Mouse (Mus musculus) neural tube, embryonic 14.5 days (tissue): ENCODE measurements around the gene Dleu7. TPM values are rescaled to one million over a fixed set of nuclear protein-coding genes. Genes with fewer than 3 reads are reported as not detected.

Experiments
- ATAC-seq: fragments of 200-750 bp; cut with Nextera tagmentation; 2 replicates; pipeline ENCODE4 v1.8.0; 2017; ENCODE audit warnings: low read depth, mild to moderate bottlenecking, moderate TSS enrichment, moderate library complexity
- H3K27ac ChIP-seq: fragments of 300-500 bp; sonication (generic); 2 replicates; pipeline ENCODE4 v1.5.1; 2014; ENCODE audit warnings: low read depth, mild to moderate bottlenecking, control low read depth, low read length, moderate library complexity, mixed read lengths
- H3K27me3 ChIP-seq: fragments of 300-500 bp; sonication (generic); 2 replicates; pipeline ENCODE4 v1.6.1; 2014; ENCODE audit warnings: low read length; ENCODE audit not compliant: control insufficient read depth, insufficient read depth
- H3K36me3 ChIP-seq: fragments of 300-500 bp; sonication (generic); 2 replicates; pipeline ENCODE4 v1.6.1; 2014; ENCODE audit warnings: low read length, mixed read lengths; ENCODE audit not compliant: control insufficient read depth, insufficient read depth
- H3K4me1 ChIP-seq: fragments of 300-500 bp; sonication (generic); 2 replicates; pipeline ENCODE4 v1.6.1; 2014; ENCODE audit warnings: low read length; ENCODE audit not compliant: control insufficient read depth, insufficient read depth
- H3K4me2 ChIP-seq: fragments of 300-500 bp; sonication (generic); 2 replicates; pipeline ENCODE4 v1.6.1; 2014; ENCODE audit warnings: mild to moderate bottlenecking, low read depth, low read length, control low read depth
- H3K4me3 ChIP-seq: fragments of 300-500 bp; sonication (generic); 2 replicates; pipeline ENCODE4 v1.5.1; 2014; ENCODE audit warnings: low read depth, low read length, control low read depth, mixed read lengths
- H3K9ac ChIP-seq: fragments of 300-500 bp; sonication (generic); replicated peaks from 2 replicates; pipeline ENCODE4 v1.6.1; 2014; ENCODE audit warnings: low read depth, mild to moderate bottlenecking, control low read depth, low read length, mixed read lengths
- H3K9me3 ChIP-seq: fragments of 300-500 bp; sonication (generic); 2 replicates; pipeline ENCODE4 v1.6.1; 2016; ENCODE audit warnings: low read length; ENCODE audit not compliant: control insufficient read depth
- WGBS: fragments of 180-500 bp; shearing (Covaris S2); extraction: QIAGEN DNeasy Blood & Tissue Kit; methylation state at CpG from one replicate; pipeline ENCODE4 v1.1.7; 2014; 5-methylcytosine and 5-hydroxymethylcytosine counted together
- polyA plus RNA-seq: library from polyadenylated mRNA; unstranded; fragments of >200 nt; fragmentation: Nextera tagmentation; extraction: Ambion mirVana; gene quantifications from 2 replicates; pipeline ENCODE4 v1.2.1, GENCODE M21; 2014

Dleu7 gene
- 16.3 and 19.6 TPM in 2 replicates for polyA plus RNA-seq

- Histone ChIP-seq H3K4me2 (peak within 1 kb of the TSS; percentile 93), H3K27me3 (no peaks in the 10 kb centered on the region), H3K4me3 (peak within 1 kb of the TSS; percentile 40), H3K9me3 (no peaks in the 10 kb centered on the region), H3K36me3 (no peaks in the 10 kb centered on the region), H3K4me1 (no peaks in the 10 kb centered on the region), H3K9ac (peak within 1 kb of the TSS; percentile 61), H3K27ac (peak within 1 kb of the TSS; percentile 25; the same call in 1 of the 2 replicates)
- peak; percentile 94 for ATAC-seq
- under 1% methylated on average over 60 of the region's 60 CpGs for WGBS
These were observed at the start of gene Dleu7, which contains the start of gene Rnaseh2b for GRCm38 (mm10) chr14:62292488-62293339. Gene Dleu7, minus strand, starts transcription at chr14:62293047. Gene Rnaseh2b, plus strand, starts transcription at chr14:62292589.

GRCm38 (mm10) chr14:62341887-62342642, 49.2 kb upstream of the Dleu7 start:
- Histone ChIP-seq H3K27ac (no peak overlapping the region), H3K9me3 (no peaks in the 10 kb centered on the region), H3K4me2 (no peak overlapping the region), H3K4me1 (no peaks in the 10 kb centered on the region), H3K4me3 (no peak overlapping the region), H3K36me3 (no peaks in the 10 kb centered on the region), H3K9ac (no peak overlapping the region), H3K27me3 (no peaks in the 10 kb centered on the region)
- 64% methylated on average over 8 of the region's 8 CpGs for WGBS
- no peak for ATAC-seq

- no peak for ATAC-seq
- Histone ChIP-seq H3K36me3 (no peaks in the 10 kb centered on the region), H3K4me2 (no peak overlapping the region), H3K27me3 (no peaks in the 10 kb centered on the region), H3K4me3 (no peak overlapping the region), H3K27ac (no peak overlapping the region), H3K9ac (no peak overlapping the region), H3K9me3 (no peaks in the 10 kb centered on the region), H3K4me1 (no peaks in the 10 kb centered on the region)
- 91% methylated on average over 1 of the region's 1 CpGs for WGBS
These were observed 46.3 kb upstream of the Dleu7 start for GRCm38 (mm10) chr14:62339196-62339595.

GRCm38 (mm10) chr14:62333909-62334687, 41.3 kb upstream of the Dleu7 start:
- no peaks in the 10 kb centered on the region for H3K36me3 ChIP-seq
- H3K4me2 ChIP-seq = no peak overlapping the region
- H3K9ac ChIP-seq = no peak overlapping the region
- 83% methylated on average over 9 of the region's 9 CpGs for WGBS
- H3K4me3 ChIP-seq = no peak overlapping the region
- H3K27me3 ChIP-seq = no peaks in the 10 kb centered on the region
- H3K4me1 ChIP-seq = peaks cover 15% of the 10 kb centered on the region; the same call in 1 of the 2 replicates
- no peak overlapping the region for H3K27ac ChIP-seq
- no peaks in the 10 kb centered on the region for H3K9me3 ChIP-seq
- no peak for ATAC-seq

- H3K4me3 ChIP-seq = peak overlapping the region; percentile 77
- no peaks in the 10 kb centered on the region for H3K36me3 ChIP-seq
- H3K9ac ChIP-seq = peak overlapping the region; percentile 75
- H3K9me3 ChIP-seq = no peaks in the 10 kb centered on the region
- no peaks in the 10 kb centered on the region for H3K27me3 ChIP-seq
- peak overlapping the region; percentile 80 for H3K4me2 ChIP-seq
- under 1% methylated on average over 61 of the region's 62 CpGs for WGBS
- peaks cover 15% of the 10 kb centered on the region; the same call in 1 of the 2 replicates for H3K4me1 ChIP-seq
- peak; percentile 89 for ATAC-seq
- H3K27ac ChIP-seq = peak overlapping the region; percentile 79
These were observed 39.2 kb upstream of the Dleu7 start for GRCm38 (mm10) chr14:62331866-62332619.

- Histone ChIP-seq H3K9me3 (no peaks in the 10 kb centered on the region), H3K4me2 (peak overlapping the region; percentile 80), H3K36me3 (no peaks in the 10 kb centered on the region), H3K27me3 (no peaks in the 10 kb centered on the region), H3K9ac (no peak overlapping the region), H3K27ac (no peak overlapping the region), H3K4me3 (peak overlapping the region; percentile 77), H3K4me1 (peaks cover 15% of the 10 kb centered on the region; the same call in 1 of the 2 replicates)
- no peak for ATAC-seq
- WGBS = 13% methylated on average over 6 of the region's 6 CpGs
These were observed 38.6 kb upstream of the Dleu7 start for GRCm38 (mm10) chr14:62331457-62331856.

GRCm38 (mm10) chr14:62329631-62330030, 36.8 kb upstream of the Dleu7 start:
- Histone ChIP-seq H3K9me3 (no peaks in the 10 kb centered on the region), H3K4me3 (no peak overlapping the region), H3K36me3 (no peaks in the 10 kb centered on the region), H3K4me2 (no peak overlapping the region), H3K4me1 (peaks cover 15% of the 10 kb centered on the region; the same call in 1 of the 2 replicates), H3K27me3 (no peaks in the 10 kb centered on the region), H3K9ac (no peak overlapping the region), H3K27ac (no peak overlapping the region)
- ATAC-seq = no peak
- WGBS = 82% methylated on average over 3 of the region's 3 CpGs

GRCm38 (mm10) chr14:62328606-62329005, 35.8 kb upstream of the Dleu7 start:
- 54% methylated on average over 6 of the region's 6 CpGs for WGBS
- no peaks in the 10 kb centered on the region for H3K9me3 ChIP-seq
- no peaks in the 10 kb centered on the region for H3K27me3 ChIP-seq
- no peak overlapping the region for H3K27ac ChIP-seq
- H3K9ac ChIP-seq = no peak overlapping the region
- H3K4me1 ChIP-seq = peaks cover 15% of the 10 kb centered on the region; the same call in 1 of the 2 replicates
- H3K36me3 ChIP-seq = no peaks in the 10 kb centered on the region
- no peak for ATAC-seq
- no peak overlapping the region for H3K4me2 ChIP-seq
- no peak overlapping the region for H3K4me3 ChIP-seq
